Mouse (Mus musculus) 416B (cell line): ENCODE measurements around the gene Olfr74.
"Not testable (repeated sequence)": the region's sequence is repeated elsewhere in the genome, so short reads cannot be mapped to it uniquely, and the experiment has no call there.

Source experiments
- DNase-seq: peaks from one replicate; pipeline ENCODE4 v3.0.0; 2011; ENCODE audit warnings: low read depth

Olfr74 gene

GRCm38 (mm10) chr2:87974563-87974962, at the start of gene Olfr74:
TSS of gene Olfr74 (minus strand) at chr2:87974663.
- DNase-seq, result no peak

GRCm38 (mm10) chr2:88022474-88022873, 48.0 kb upstream of the Olfr74 start, which contains the start of gene Olfr1161:
TSS of gene Olfr1161 (plus strand) at chr2:88022774.
- not testable (repeated sequence) for DNase-seq

- DNase-seq, result no peak
Measured at GRCm38 (mm10) chr2:88007515-88008318, 33.3 kb upstream of the Olfr74 start, which contains the start of gene Olfr1160. TSS of gene Olfr1160 (minus strand) at chr2:88008268.

- no peak for DNase-seq
Measured at GRCm38 (mm10) chr2:87989813-87990212, 15.3 kb upstream of the Olfr74 start, which contains the start of gene Olfr1158. TSS of gene Olfr1158 (plus strand) at chr2:87990113.

GRCm38 (mm10) chr2:87968199-87968598, 6.3 kb downstream of the Olfr74 start, which contains the start of gene Olfr1157:
TSS of gene Olfr1157 (minus strand) at chr2:87968299.
- DNase-seq, result no peak

- no peak for DNase-seq
Measured at GRCm38 (mm10) chr2:87953000-87953399, 21.5 kb downstream of the Olfr74 start, which contains the start of gene Olfr1156. TSS of gene Olfr1156 (minus strand) at chr2:87953100.

- no peak for DNase-seq
Measured at GRCm38 (mm10) chr2:87945037-87945436, 29.4 kb downstream of the Olfr74 start, which contains the start of gene Olfr1155. TSS of gene Olfr1155 (minus strand) at chr2:87945137.
